Mouse (Mus musculus): ENCODE measurements around the gene Armc10. TPM values are rescaled to one million over a fixed set of nuclear protein-coding genes. Genes with fewer than 3 reads are reported as not detected.

Armc10 gene
- polyA plus RNA-seq, 1 experiment from 2014 or later, result 37.2 TPM

- under 1% methylated on average over 25 of the region's 25 CpGs for WGBS
- peak overlapping the region; percentile 83 for H3K9ac ChIP-seq
- H3K36me3 ChIP-seq, result peaks cover 9% of the 10 kb centered on the region; the same call in 1 of the 2 replicates
- no peaks in the 10 kb centered on the region for H3K27me3 ChIP-seq (replicated peaks)
- H3K4me3 ChIP-seq (replicated peaks), result peak overlapping the region; percentile 84
- peak overlapping the region; percentile 91 for H3K27ac ChIP-seq
- H3K4me2 ChIP-seq (replicated peaks), result peak overlapping the region; percentile 81
- no peaks in the 10 kb centered on the region for H3K9me3 ChIP-seq
- H3K4me1 ChIP-seq (replicated peaks), result peaks cover 10% of the 10 kb centered on the region
- no peak for ATAC-seq
Observed at GRCm38 (mm10) chr5:21646133-21646491, 499 bp downstream of the Armc10 start.

DNA sequence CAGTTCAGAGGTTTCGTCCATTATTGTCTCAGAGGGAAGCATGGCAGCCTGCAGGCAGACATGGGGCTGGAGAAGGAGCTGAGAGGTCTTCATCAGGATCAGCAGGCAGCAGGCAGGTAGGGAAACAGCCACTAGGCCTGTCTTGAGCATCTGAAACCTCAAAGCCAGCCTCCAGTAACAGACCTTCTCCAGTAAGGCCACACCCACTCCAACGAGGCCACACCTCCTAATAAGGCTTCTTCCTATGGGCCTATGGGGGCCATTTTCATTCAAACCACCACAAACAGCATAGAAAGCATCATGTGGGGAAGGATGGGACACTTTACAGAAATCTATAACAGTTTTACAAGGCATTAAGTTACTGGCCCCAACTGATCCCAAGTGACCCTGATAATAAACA is 5.1 kb downstream of the Armc10 start:
- 0 out of 2 replicates have a peak, but pooled peaks cover 6% of the 10 kb centered on the region for H3K4me1 ChIP-seq (replicated peaks)
- no peaks in the 10 kb centered on the region for H3K27me3 ChIP-seq (replicated peaks)
- H3K9ac ChIP-seq, result no peak overlapping the region
- H3K9me3 ChIP-seq, result no peaks in the 10 kb centered on the region
- no peak for ATAC-seq
- H3K27ac ChIP-seq, result no peak overlapping the region
- H3K36me3 ChIP-seq, result peaks cover 20% of the 10 kb centered on the region
- H3K4me3 ChIP-seq (replicated peaks), result no peak overlapping the region
- H3K4me2 ChIP-seq (replicated peaks), result no peak overlapping the region
- whole genome bisulfite sequencing, result 74% methylated on average over 2 of the region's 2 CpGs

GRCm38 (mm10) chr5:21651885-21652612 is 6.4 kb downstream of the Armc10 start:
- no peak overlapping the region for H3K4me3 ChIP-seq (replicated peaks)
- H3K4me2 ChIP-seq (replicated peaks), result no peak overlapping the region
- no peaks in the 10 kb centered on the region for H3K9me3 ChIP-seq
- H3K27ac ChIP-seq, result no peak overlapping the region
- ATAC-seq, result no peak
- H3K9ac ChIP-seq, result no peak overlapping the region
- H3K27me3 ChIP-seq (replicated peaks), result no peaks in the 10 kb centered on the region
- 86% methylated on average over 7 of the region's 7 CpGs for WGBS
- 0 out of 2 replicates have a peak, but pooled peaks cover 3% of the 10 kb centered on the region for H3K4me1 ChIP-seq (replicated peaks)
- peaks cover 23% of the 10 kb centered on the region for H3K36me3 ChIP-seq

DNA sequence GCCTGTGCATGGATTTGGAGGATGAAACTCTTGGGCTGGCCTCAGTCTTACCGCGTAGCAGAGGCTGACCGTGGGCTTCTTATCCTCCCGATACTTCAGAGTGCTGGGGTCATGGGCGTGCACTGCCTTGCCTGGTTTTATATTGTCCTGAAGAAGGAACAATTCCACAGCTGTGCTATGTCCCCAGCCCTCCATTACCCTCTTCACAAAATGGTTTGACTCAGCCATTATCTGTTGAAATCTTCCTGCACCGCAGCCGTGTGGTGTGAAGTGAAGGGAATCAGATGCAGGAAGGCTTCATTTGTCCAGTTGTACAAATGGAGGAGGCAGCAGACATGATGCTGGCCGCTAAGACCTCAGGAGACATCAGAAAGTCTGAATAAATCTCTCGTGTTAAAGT is 11.3 kb downstream of the Armc10 start:
- Histone ChIP-seq H3K36me3 (peaks cover 13% of the 10 kb centered on the region), H3K27ac (no peak overlapping the region), H3K9ac (no peak overlapping the region), H3K4me1 (replicated peaks) (peaks cover 4% of the 10 kb centered on the region), H3K4me2 (replicated peaks) (no peak overlapping the region), H3K4me3 (replicated peaks) (no peak overlapping the region), H3K27me3 (replicated peaks) (no peaks in the 10 kb centered on the region), H3K9me3 (no peaks in the 10 kb centered on the region)
- 88% methylated on average over 9 of the region's 9 CpGs for WGBS
- no peak for ATAC-seq

- no peaks in the 10 kb centered on the region for H3K9me3 ChIP-seq
- H3K4me2 ChIP-seq (replicated peaks), result no peak overlapping the region
- no peak overlapping the region for H3K4me3 ChIP-seq (replicated peaks)
- peaks cover 4% of the 10 kb centered on the region for H3K4me1 ChIP-seq (replicated peaks)
- peaks cover 8% of the 10 kb centered on the region for H3K36me3 ChIP-seq
- H3K27ac ChIP-seq, result no peak overlapping the region
- WGBS, result 87% methylated on average over 6 of the region's 6 CpGs
- H3K9ac ChIP-seq, result no peak overlapping the region
- no peak for ATAC-seq
- no peaks in the 10 kb centered on the region for H3K27me3 ChIP-seq (replicated peaks)
Observed at GRCm38 (mm10) chr5:21658038-21658437, 12.4 kb downstream of the Armc10 start.

- H3K4me3 ChIP-seq (replicated peaks), result no peak overlapping the region
- H3K36me3 ChIP-seq, result peaks cover 4% of the 10 kb centered on the region; the same call in 1 of the 2 replicates
- peak; percentile 88 for ATAC-seq
- no peak overlapping the region for H3K9ac ChIP-seq
- no peaks in the 10 kb centered on the region for H3K9me3 ChIP-seq
- H3K27me3 ChIP-seq (replicated peaks), result no peaks in the 10 kb centered on the region
- peaks cover 4% of the 10 kb centered on the region for H3K4me1 ChIP-seq (replicated peaks)
- no peak overlapping the region for H3K4me2 ChIP-seq (replicated peaks)
- H3K27ac ChIP-seq, result no peak overlapping the region
- WGBS, result 42% methylated on average over 11 of the region's 11 CpGs
Observed at GRCm38 (mm10) chr5:21658623-21659395, 13.2 kb downstream of the Armc10 start.

DNA sequence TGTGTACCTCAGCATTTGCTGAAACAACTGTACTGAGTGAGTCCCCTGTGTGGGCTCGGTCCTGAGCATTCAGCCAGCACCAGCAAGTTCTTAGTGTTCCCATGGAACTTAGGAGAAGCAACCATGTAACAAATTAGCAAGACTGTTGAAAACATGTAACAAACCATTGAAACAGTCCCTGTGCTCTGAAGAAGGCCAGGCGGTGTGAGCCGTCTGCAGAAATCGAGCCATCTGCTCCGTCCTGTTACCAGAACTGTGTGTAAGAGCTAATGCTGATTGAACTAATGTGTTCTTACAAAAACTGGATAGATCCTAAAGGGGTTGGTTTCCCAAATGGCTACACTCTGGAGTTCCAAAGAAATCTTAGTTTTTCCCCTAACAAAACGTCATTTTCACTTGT is 15.2 kb downstream of the Armc10 start:
- WGBS, result 71% methylated on average over 6 of the region's 6 CpGs
- H3K4me2 ChIP-seq (replicated peaks), result no peak overlapping the region
- H3K9ac ChIP-seq, result no peak overlapping the region
- no peak overlapping the region for H3K4me3 ChIP-seq (replicated peaks)
- H3K27me3 ChIP-seq (replicated peaks), result no peaks in the 10 kb centered on the region
- peaks cover 4% of the 10 kb centered on the region; the same call in 1 of the 2 replicates for H3K36me3 ChIP-seq
- H3K27ac ChIP-seq, result no peak overlapping the region
- ATAC-seq, result no peak
- H3K4me1 ChIP-seq (replicated peaks), result peaks cover 4% of the 10 kb centered on the region
- H3K9me3 ChIP-seq, result no peaks in the 10 kb centered on the region

DNA sequence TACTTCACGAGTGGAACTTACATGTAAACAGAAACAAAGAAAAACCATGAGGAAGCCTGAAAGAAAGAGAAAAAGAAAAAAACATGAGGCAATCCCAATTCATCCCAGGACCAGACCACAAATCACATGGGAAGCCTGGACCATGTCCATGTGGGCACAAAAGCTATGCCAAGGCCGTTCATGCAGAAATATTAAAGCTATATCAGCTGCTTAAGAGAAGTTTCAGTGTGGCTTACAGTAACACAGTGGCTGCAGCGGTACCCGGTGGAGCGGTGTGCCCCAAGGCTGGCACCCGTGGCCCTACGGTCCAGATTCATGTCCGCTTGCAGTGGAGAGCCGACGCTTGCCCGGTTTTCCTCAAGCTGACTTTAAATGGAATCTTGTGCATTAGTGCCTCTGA is 17.5 kb downstream of the Armc10 start:
- Histone ChIP-seq H3K4me1 (replicated peaks) (peaks cover 4% of the 10 kb centered on the region), H3K27ac (no peak overlapping the region), H3K4me3 (replicated peaks) (no peak overlapping the region), H3K9me3 (no peaks in the 10 kb centered on the region), H3K27me3 (replicated peaks) (no peaks in the 10 kb centered on the region), H3K4me2 (replicated peaks) (no peak overlapping the region), H3K9ac (no peak overlapping the region), H3K36me3 (no peaks in the 10 kb centered on the region; the same call in 1 of the 2 replicates)
- WGBS, result 92% methylated on average over 11 of the region's 11 CpGs
- ATAC-seq, result no peak

DNA sequence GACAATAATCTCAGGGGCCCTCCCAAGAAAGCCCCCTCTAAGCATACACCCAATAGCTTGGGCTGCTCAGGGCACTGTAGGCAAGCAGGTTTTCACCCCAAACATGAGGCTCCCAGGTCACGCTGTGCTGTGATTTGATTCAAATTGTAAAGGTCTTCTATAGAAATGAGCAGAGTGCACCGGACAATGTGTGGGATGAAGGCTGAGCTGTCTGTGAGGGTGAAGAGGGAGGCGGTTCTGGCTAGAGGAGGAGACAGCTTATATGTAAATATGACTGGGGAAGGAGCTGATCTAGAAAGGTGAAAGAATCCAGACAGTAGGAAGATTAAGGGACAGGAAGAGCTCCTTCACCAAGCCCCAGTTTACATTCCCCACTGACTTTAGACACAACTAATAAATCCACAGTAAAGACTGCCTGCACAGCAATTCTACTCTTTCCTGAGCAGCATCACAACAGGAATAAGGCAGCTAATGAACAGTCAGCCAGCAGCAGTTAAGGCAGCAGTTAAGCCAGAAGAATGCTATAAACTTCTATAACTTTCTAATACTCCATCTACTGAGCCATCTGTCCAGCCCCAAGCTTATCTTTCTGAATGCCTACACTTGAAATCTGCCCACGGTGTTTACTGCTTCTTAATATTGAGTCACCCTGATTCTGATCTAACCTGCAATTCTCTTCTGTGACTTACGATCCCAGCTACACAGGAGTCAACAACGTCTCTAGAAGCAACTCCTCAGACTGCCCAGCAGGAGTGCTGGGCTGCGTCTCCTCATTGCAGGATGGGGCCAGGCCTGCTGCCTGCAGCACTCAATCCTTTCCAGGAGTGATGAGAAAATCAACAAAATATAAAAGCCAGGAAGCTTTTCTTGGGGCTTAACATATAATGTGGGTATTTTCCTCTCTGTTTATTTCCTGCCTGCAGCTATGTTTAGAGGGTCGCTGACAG is 21.9 kb downstream of the Armc10 start:
- WGBS, result 30% methylated on average over 8 of the region's 8 CpGs
- Histone ChIP-seq H3K4me1 (replicated peaks) (no peaks in the 10 kb centered on the region), H3K9me3 (no peaks in the 10 kb centered on the region), H3K27ac (peak overlapping the region; percentile 52; the same call in 1 of the 2 replicates), H3K36me3 (no peaks in the 10 kb centered on the region; the same call in 1 of the 2 replicates), H3K9ac (no peak overlapping the region), H3K4me3 (replicated peaks) (no peak overlapping the region), H3K27me3 (replicated peaks) (no peaks in the 10 kb centered on the region), H3K4me2 (replicated peaks) (no peak overlapping the region)
- ATAC-seq, result peak; percentile 63; the same call in 1 of the 2 replicates

- Histone ChIP-seq H3K36me3 (no peaks in the 10 kb centered on the region), H3K9me3 (no peaks in the 10 kb centered on the region)
Observed at GRCm38 (mm10) chr5:21669307-21669706, 23.7 kb downstream of the Armc10 start.

GRCm38 (mm10) chr5:21672812-21673635 is 27.4 kb downstream of the Armc10 start:
- H3K9me3 ChIP-seq, result no peaks in the 10 kb centered on the region
- H3K27ac ChIP-seq, result no peak overlapping the region
- 21% methylated on average over 23 of the region's 23 CpGs for WGBS
- peak overlapping the region; percentile 20; the same call in 1 of the 2 replicates for H3K4me3 ChIP-seq (replicated peaks)
- 0 out of 2 replicates have a peak overlapping the region, but pooled peaks have one; percentile 12 for H3K9ac ChIP-seq
- peak overlapping the region; percentile 50 for H3K4me2 ChIP-seq (replicated peaks)
- ATAC-seq, result peak; percentile 93
- H3K27me3 ChIP-seq (replicated peaks), result no peaks in the 10 kb centered on the region
- no peaks in the 10 kb centered on the region for H3K36me3 ChIP-seq
- H3K4me1 ChIP-seq (replicated peaks), result 0 out of 2 replicates have a peak, but pooled peaks cover 3% of the 10 kb centered on the region

More at GRCm38 (mm10) chr5:21669307-21669706, 23.7 kb downstream of the Armc10 start:
- no peak overlapping the region for H3K9ac ChIP-seq
- ATAC-seq, result no peak
- H3K4me2 ChIP-seq (replicated peaks), result no peak overlapping the region
- 90% methylated on average over 2 of the region's 2 CpGs for WGBS
- no peaks in the 10 kb centered on the region for H3K27me3 ChIP-seq (replicated peaks)
- H3K27ac ChIP-seq, result no peak overlapping the region
- no peak overlapping the region for H3K4me3 ChIP-seq (replicated peaks)
- 0 out of 2 replicates have a peak, but pooled peaks cover 3% of the 10 kb centered on the region for H3K4me1 ChIP-seq (replicated peaks)

Measured in intestine, embryonic 15.5 days (tissue).